Comparison of ENCODE assay signal across 17 mouse cellular contexts in genomic region chr4:28571092-28571770, GRCm38 (mm10).
"Had no signal": no experiment of that assay in that cellular context is flagged by ENCODE, and none has a peak within 500 bp of the region (broad histone marks: within the 10 kb centered on the region; RNA-seq: fewer than 3 reads in every experiment).

No protein-coding gene starts in this region.

- H3K27me3 ChIP-seq: liver, embryonic 13.5 days; megakaryocyte, embryonic 14.5 days; midbrain, embryonic 12.5 days; neural tube, embryonic 13.5 days; stomach, embryonic 15.5 days had no signal

- H3K4me1 ChIP-seq: limb, embryonic 10.5 days; liver, embryonic 13.5 days; megakaryocyte, embryonic 14.5 days; midbrain, embryonic 12.5 days; neural tube, embryonic 13.5 days; stomach, embryonic 15.5 days had no signal

- H3K4me2 ChIP-seq: hindbrain, embryonic 14.5 days; liver, embryonic 13.5 days; midbrain, embryonic 12.5 days; neural tube, embryonic 13.5 days; stomach, embryonic 15.5 days had no signal

- H3K36me3 ChIP-seq: limb, embryonic 10.5 days; liver, embryonic 13.5 days; midbrain, embryonic 12.5 days; neural tube, embryonic 13.5 days; stomach, embryonic 15.5 days had no signal

- H3K9me3 ChIP-seq: limb, embryonic 10.5 days; liver, embryonic 13.5 days; megakaryocyte, embryonic 14.5 days; midbrain, embryonic 12.5 days; neural tube, embryonic 13.5 days; stomach, embryonic 15.5 days had no signal

- ATAC-seq: liver, postnatal 0 days; midbrain, embryonic 16.5 days had no signal

- H3K9ac ChIP-seq: hindbrain, embryonic 14.5 days; liver, embryonic 13.5 days; liver, postnatal 0 days; midbrain, embryonic 12.5 days; neural tube, embryonic 13.5 days; stomach, embryonic 15.5 days had no signal

- H3K27ac ChIP-seq: hindbrain, embryonic 14.5 days; left cerebral cortex, adult 2 months; limb, embryonic 10.5 days; liver, embryonic 13.5 days; macrophage; midbrain, embryonic 12.5 days; neural tube, embryonic 13.5 days; stomach, embryonic 15.5 days had no signal

- DNase-seq: kidney, adult 11 months; kidney, postnatal 10 days; liver, embryonic 13.5 days; liver, postnatal 0 days; retina, postnatal 1 day; right cerebral cortex, postnatal 4 days; spleen, adult 18-20 months; thymus, postnatal 36 days had no signal

- H3K4me3 ChIP-seq: left cerebral cortex, adult 2 months; limb, embryonic 10.5 days; liver, embryonic 13.5 days; megakaryocyte, embryonic 14.5 days; midbrain, embryonic 12.5 days; neural tube, embryonic 13.5 days; stomach, embryonic 15.5 days had no signal
